Mouse (Mus musculus) liver, postnatal 0 days (tissue): Measurements from ENCODE around the gene Anxa9.

ENCODE experiments used
- CTCF ChIP-seq: sonication (generic); IDR thresholded peaks from 2 replicates; pipeline ENCODE4 v1.5.1; 2016; ENCODE audit warnings: antibody characterized with exemption, low read depth
- EP300 ChIP-seq: IDR thresholded peaks from 2 replicates; pipeline ENCODE4 v1.6.1; 2016; ENCODE audit warnings: antibody characterized with exemption, low read depth, mild to moderate bottlenecking

DNA sequence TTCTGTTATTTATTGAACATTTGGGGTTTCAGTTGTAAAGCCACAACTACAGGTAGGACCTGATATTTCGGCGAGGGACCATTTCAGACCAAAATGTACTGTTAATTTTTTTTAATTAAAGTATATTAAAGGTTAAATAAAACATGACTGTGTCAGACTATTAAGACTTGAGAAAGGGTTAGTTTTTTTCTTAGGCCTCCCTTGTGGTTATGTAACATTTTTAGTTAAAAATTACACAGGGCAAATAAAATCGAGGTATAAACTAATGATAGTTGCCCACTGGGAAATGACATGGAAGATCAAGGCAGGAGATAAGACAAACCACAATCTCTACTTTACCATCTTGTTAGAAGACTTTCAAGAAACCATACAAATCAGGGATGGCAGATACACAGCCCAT is 16.5 kb upstream of the Anxa9 start:
- TF ChIP-seq CTCF = no peak
- TF ChIP-seq EP300 = no peak
